13 mouse cellular contexts compared by ENCODE assay signal in the genomic region with DNA sequence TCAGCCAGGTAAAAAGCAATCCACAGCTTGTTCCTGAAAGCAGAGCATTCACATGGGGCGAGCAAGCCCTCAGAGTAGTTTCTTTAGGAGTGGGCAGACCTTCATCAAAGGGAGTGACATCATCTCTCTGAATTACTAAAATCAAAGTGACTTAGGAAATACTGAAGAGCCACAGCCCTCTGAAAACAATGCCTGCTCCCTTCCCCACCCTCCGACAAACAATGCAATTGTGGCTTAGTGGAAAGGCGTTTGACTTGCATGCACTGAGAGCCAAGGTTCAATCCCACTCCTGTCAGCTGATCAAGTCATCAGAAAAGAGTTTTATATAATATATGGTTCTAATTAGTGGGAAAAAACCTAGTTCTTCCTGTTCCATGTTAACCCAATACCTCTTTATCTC. TPM values are rescaled to one million over a fixed set of nuclear protein-coding genes. Genes with fewer than 3 reads are reported as not detected.
"Had no signal": no experiment of that assay in that cellular context is flagged by ENCODE, and none has a peak within 500 bp of the region (broad histone marks: within the 10 kb centered on the region; RNA-seq: fewer than 3 reads in every experiment).

No protein-coding gene starts in this region.

- H3K4me2 ChIP-seq: limb, embryonic 12.5 days; liver, embryonic 11.5 days; liver, embryonic 15.5 days; lung, embryonic 14.5 days; midbrain, embryonic 13.5 days; neural tube, embryonic 15.5 days had no signal

- H3K9me3 ChIP-seq: limb, embryonic 12.5 days; liver, embryonic 15.5 days; midbrain, embryonic 13.5 days; neural tube, embryonic 15.5 days had no signal

- H3K4me3 ChIP-seq: limb, embryonic 12.5 days; liver, embryonic 15.5 days; midbrain, embryonic 13.5 days; myocyte; neural tube, embryonic 15.5 days had no signal

- ATAC-seq: midbrain, embryonic 13.5 days had no signal

- H3K27me3 ChIP-seq: limb, embryonic 12.5 days; liver, embryonic 15.5 days; midbrain, embryonic 13.5 days; neural tube, embryonic 15.5 days had no signal

- H3K9ac ChIP-seq: limb, embryonic 12.5 days; liver, embryonic 15.5 days; lung, embryonic 14.5 days; midbrain, embryonic 13.5 days; neural tube, embryonic 15.5 days had no signal

- DNase-seq: lung, embryonic 14.5 days; lung, postnatal 36 days; right cerebral cortex, adult 18-20 months; thymus, postnatal 4 days had no signal

- H3K4me1 ChIP-seq: liver, embryonic 15.5 days had no signal

- H3K27ac ChIP-seq: kidney, postnatal 0 days; limb, embryonic 12.5 days; liver, embryonic 15.5 days; midbrain, embryonic 13.5 days; neural tube, embryonic 15.5 days; stomach, postnatal 0 days had no signal

RNA-seq across cellular contexts. Expression of gene Fermt2, which starts 26.0 kb away (rescaled TPM):
- total RNA-seq: megakaryocyte progenitor cell, adult 5-6 weeks had no signal
